Mouse (Mus musculus) midbrain, embryonic 11.5 days (tissue): ENCODE results near the gene Arhgef33. TPM values are rescaled to one million over a fixed set of nuclear protein-coding genes. Genes with fewer than 3 reads are reported as not detected.

Source experiments
- ATAC-seq: fragments of 200-750 bp; cut with Nextera tagmentation; 2 replicates; pipeline ENCODE4 v1.8.0; 2017; ENCODE audit warnings: moderate TSS enrichment, moderate library complexity; ENCODE audit not compliant: low FRiP score
- DNase-seq: peaks from one replicate; pipeline ENCODE4 v3.0.0; 2015; ENCODE audit warnings: low spot score; ENCODE audit errors: missing footprints
- H3K27ac ChIP-seq: fragments of 300-500 bp; sonication (generic); 2 replicates; pipeline ENCODE4 v1.5.1; 2014; ENCODE audit warnings: low read depth, low read length
- H3K27me3 ChIP-seq: fragments of 300-500 bp; sonication (generic); 2 replicates; pipeline ENCODE4 v1.6.1; 2014; ENCODE audit warnings: mild to moderate bottlenecking, low read length, moderate library complexity, mixed read lengths; ENCODE audit not compliant: control insufficient read depth, insufficient read depth
- H3K36me3 ChIP-seq: fragments of 300-500 bp; sonication (generic); 2 replicates; pipeline ENCODE4 v1.6.1; 2014; ENCODE audit warnings: mild to moderate bottlenecking, low read length, moderate library complexity, mixed read lengths; ENCODE audit not compliant: control insufficient read depth, insufficient read depth
- H3K4me1 ChIP-seq: fragments of 300-500 bp; sonication (generic); 2 replicates; pipeline ENCODE4 v1.6.1; 2014; ENCODE audit warnings: low read length; ENCODE audit not compliant: control insufficient read depth, insufficient read depth
- H3K4me2 ChIP-seq: fragments of 300-500 bp; sonication (generic); 2 replicates; pipeline ENCODE4 v1.6.1; 2014; ENCODE audit warnings: mild to moderate bottlenecking, moderate library complexity
- H3K4me3 ChIP-seq: fragments of 300-500 bp; sonication (generic); 2 replicates; pipeline ENCODE4 v1.5.1; 2014; ENCODE audit warnings: low read depth, low read length
- H3K9ac ChIP-seq: fragments of 300-500 bp; sonication (generic); 2 replicates; pipeline ENCODE4 v1.6.1; 2014; ENCODE audit warnings: low read length
- H3K9me3 ChIP-seq: fragments of 300-500 bp; sonication (generic); 2 replicates; pipeline ENCODE4 v1.6.1; 2016; ENCODE audit warnings: low read length; ENCODE audit not compliant: control insufficient read depth
- WGBS: fragments of 180-500 bp; shearing (Covaris S2); extraction: QIAGEN DNeasy Blood & Tissue Kit; methylation state at CpG from one replicate; pipeline ENCODE4 v1.1.7; 2014; 5-methylcytosine and 5-hydroxymethylcytosine counted together
- polyA plus RNA-seq: library from polyadenylated mRNA; unstranded; fragments of >200 nt; fragmentation: Nextera tagmentation; extraction: Ambion mirVana; gene quantifications from 2 replicates; pipeline ENCODE4 v1.2.1, GENCODE M21; 2014

The Arhgef33 gene
- polyA plus RNA-seq, 1 experiment from 2014 or later: 0.57 TPM

DNA sequence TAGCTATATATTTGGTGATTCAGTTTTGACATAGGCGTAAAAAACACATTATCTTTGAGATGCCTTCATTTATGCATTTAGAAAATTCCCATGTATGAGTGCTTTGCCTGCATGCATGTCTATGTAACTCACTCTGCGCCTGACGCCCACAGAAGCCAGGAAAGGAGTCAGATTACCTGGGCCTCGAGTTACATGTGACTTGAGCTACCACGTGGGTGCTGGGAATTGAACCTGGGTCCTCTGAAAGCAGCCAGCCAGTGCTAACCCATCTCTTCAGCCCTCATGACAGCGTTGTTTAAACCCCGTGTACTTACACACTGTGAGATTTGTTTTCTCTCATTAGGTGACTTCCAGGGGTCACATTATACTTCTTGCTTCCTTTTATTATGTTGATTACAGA lies 17.3 kb downstream of the Arhgef33 start:
- Histone ChIP-seq H3K9me3 (no peaks in the 10 kb centered on the region), H3K9ac (no peak overlapping the region), H3K4me2 (no peak overlapping the region), H3K4me3 (no peak overlapping the region), H3K27me3 (no peaks in the 10 kb centered on the region), H3K4me1 (no peaks in the 10 kb centered on the region), H3K27ac (no peak overlapping the region), H3K36me3 (no peaks in the 10 kb centered on the region)
- ATAC-seq: no peak
- no peak for DNase-seq
- 87% methylated on average over 7 of the region's 7 CpGs for WGBS

DNA sequence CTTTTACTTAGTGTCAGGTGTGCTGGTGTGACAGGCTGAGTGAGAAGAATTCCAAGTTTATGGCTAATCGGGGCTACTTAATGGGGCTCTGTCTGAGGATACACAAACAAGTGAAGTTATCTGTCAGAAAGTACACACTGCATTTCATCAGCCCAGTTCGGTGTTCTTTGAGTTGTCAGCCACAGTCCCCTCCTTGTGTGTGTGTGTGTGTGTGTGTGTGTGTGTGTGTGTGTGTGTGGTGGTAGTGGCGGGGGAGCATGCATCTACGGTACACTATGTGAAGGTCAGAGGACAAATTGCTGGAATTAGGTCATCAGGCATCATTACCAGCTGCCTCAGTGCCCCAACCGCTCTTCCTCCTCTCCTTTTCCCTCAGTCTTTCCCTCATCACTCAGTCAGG lies 18.2 kb downstream of the Arhgef33 start:
- no peaks in the 10 kb centered on the region for H3K9me3 ChIP-seq
- 93% methylated on average over 5 of the region's 5 CpGs for WGBS

DNA sequence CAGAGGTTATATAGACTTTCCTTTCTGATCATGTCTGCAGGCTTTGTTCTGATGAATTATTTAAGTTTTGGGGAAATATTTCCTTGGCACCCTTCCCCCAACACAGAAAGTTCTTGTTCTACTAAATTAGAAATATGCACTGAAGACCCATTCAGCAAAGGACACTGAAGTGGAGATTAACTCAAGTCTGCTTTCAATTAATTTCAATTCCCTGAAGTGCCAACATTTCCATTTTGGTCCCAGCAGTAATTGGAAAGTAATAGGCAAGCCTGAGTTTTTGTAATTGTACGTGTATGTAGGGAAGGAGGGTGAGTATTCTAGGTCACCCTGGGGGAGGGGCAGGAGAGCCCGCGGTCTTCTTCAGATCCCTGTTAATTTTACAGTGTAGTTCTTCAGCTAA lies 19.2 kb downstream of the Arhgef33 start:
- H3K4me3 ChIP-seq: no peak overlapping the region
- H3K27me3 ChIP-seq: no peaks in the 10 kb centered on the region
- ATAC-seq (no peak), DNase-seq (no peak)
- no peaks in the 10 kb centered on the region for H3K4me1 ChIP-seq
- H3K9me3 ChIP-seq: no peaks in the 10 kb centered on the region
- H3K9ac ChIP-seq: no peak overlapping the region
- no peak overlapping the region for H3K4me2 ChIP-seq
- 91% methylated on average over 3 of the region's 3 CpGs for WGBS
- no peaks in the 10 kb centered on the region for H3K36me3 ChIP-seq
- no peak overlapping the region for H3K27ac ChIP-seq

More for the DNA sequence above, 18.2 kb downstream of the Arhgef33 start:
- Histone ChIP-seq H3K9ac (no peak overlapping the region), H3K4me1 (no peaks in the 10 kb centered on the region), H3K36me3 (no peaks in the 10 kb centered on the region), H3K4me3 (no peak overlapping the region), H3K27me3 (no peaks in the 10 kb centered on the region), H3K4me2 (no peak overlapping the region), H3K27ac (no peak overlapping the region)
- no peak for ATAC-seq
- DNase-seq: no peak

DNA sequence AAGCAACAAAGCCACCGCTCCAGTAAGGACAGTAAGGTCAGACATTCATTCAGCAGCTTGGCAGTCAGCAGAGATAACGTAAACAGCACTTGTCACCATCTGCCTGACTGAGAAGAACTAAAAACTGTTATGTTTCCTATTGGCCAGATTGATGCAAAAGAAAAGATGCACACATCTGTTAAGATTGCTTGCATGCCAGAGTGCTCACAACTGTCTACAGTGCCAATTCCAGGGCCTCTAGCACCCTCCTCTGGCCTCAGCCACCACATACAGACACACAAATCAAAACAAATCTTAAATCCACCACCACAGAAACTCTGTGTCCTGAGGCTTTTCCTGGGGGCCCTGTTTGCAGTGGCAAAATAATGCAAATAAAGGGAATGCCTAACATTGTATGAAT lies 25.2 kb downstream of the Arhgef33 start:
- H3K4me2 ChIP-seq: no peak overlapping the region
- no peak for ATAC-seq
- no peaks in the 10 kb centered on the region for H3K36me3 ChIP-seq
- H3K4me1 ChIP-seq: no peaks in the 10 kb centered on the region
- no peaks in the 10 kb centered on the region for H3K9me3 ChIP-seq
- no peak overlapping the region for H3K4me3 ChIP-seq
- no peak for DNase-seq
- WGBS: 89% methylated on average over 2 of the region's 2 CpGs
- H3K27me3 ChIP-seq: no peaks in the 10 kb centered on the region
- H3K9ac ChIP-seq: no peak overlapping the region
- no peak overlapping the region for H3K27ac ChIP-seq

DNA sequence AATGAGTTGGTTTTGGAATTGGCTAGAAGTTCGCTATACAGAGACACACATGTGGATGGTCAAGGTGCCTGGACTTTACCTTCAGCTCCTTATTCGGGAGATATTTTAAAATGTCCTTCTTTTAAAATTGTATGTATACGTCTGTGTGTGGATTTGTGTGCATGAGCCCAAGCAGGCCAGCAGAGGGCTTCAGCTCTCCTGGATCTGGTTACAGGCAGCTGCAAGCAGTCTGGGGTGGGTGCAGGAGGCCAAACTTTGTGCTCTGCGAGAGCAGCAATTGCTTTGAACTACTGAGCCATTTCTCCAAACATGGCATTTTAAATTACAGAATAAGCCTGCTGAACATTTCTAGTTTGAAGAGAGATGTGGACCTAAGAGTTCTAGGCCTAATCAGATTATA lies 38.1 kb downstream of the Arhgef33 start:
- Histone ChIP-seq H3K9ac (no peak overlapping the region), H3K36me3 (no peaks in the 10 kb centered on the region), H3K4me2 (no peak overlapping the region), H3K9me3 (no peaks in the 10 kb centered on the region), H3K27ac (no peak overlapping the region), H3K4me1 (no peaks in the 10 kb centered on the region), H3K4me3 (no peak overlapping the region), H3K27me3 (no peaks in the 10 kb centered on the region)
- DNase-seq: no peak
- WGBS: 85% methylated on average over 4 of the region's 4 CpGs
- no peak for ATAC-seq

DNA sequence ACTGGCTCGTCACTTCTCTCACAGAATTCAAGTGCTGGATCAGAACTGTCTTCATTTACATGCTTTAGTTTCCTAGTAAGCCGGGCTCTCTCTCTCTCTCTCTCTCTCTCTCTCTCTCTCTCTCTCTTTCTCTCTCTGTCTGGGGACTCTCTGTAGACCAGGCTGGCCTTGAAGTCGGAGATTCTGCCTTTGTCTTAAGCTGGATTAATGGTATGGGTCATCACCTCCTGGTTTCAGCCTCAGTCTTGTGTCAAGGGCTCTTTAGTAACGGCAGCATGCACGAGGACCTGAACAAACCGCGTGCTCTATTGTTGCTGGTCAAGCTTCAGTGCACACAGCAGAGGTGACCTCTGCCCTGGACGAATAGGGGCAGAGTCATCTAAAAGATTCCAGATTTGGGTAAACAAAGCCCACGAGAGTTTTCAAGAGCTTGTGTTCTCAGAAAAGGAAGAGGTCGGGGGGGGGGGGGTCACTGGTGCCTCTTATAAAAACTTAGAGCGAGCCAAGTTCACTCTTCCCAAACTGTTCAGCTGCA lies 39.5 kb downstream of the Arhgef33 start:
- Histone ChIP-seq H3K27me3 (no peaks in the 10 kb centered on the region), H3K4me3 (no peak overlapping the region), H3K4me1 (no peaks in the 10 kb centered on the region), H3K9me3 (no peaks in the 10 kb centered on the region), H3K36me3 (no peaks in the 10 kb centered on the region), H3K9ac (no peak overlapping the region), H3K27ac (no peak overlapping the region), H3K4me2 (no peak overlapping the region)
- WGBS: 14% methylated on average over 11 of the region's 11 CpGs
- ATAC-seq: peak; percentile 70; the same call in 1 of the 2 replicates
- peak; percentile 90 for DNase-seq

DNA sequence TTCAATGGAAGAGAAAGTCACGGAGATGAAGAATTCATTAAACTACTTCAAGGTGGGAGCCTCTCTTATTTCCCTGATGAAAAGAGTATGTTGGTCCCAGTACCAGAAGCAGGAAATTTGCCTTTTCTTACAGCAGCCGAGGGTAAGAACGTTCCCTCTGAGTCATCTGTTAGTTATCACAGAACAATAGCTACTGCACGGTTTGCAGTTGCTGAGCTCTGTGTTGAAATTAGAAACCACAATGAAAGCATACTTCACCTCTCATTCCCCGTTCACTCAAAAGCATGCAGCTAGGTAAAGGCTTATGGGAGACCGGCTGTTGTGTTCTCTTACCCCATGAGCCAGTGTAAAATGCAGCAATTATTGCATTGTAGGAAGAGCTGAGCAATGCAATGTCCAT lies 40.0 kb downstream of the Arhgef33 start:
- H3K4me2 ChIP-seq: no peak overlapping the region
- no peaks in the 10 kb centered on the region for H3K36me3 ChIP-seq
- H3K4me3 ChIP-seq: no peak overlapping the region
- no peaks in the 10 kb centered on the region for H3K9me3 ChIP-seq
- WGBS: 43% methylated on average over 6 of the region's 6 CpGs
- no peak overlapping the region for H3K27ac ChIP-seq
- H3K4me1 ChIP-seq: no peaks in the 10 kb centered on the region
- ATAC-seq (no peak), DNase-seq (no peak)
- H3K9ac ChIP-seq: no peak overlapping the region
- H3K27me3 ChIP-seq: no peaks in the 10 kb centered on the region

DNA sequence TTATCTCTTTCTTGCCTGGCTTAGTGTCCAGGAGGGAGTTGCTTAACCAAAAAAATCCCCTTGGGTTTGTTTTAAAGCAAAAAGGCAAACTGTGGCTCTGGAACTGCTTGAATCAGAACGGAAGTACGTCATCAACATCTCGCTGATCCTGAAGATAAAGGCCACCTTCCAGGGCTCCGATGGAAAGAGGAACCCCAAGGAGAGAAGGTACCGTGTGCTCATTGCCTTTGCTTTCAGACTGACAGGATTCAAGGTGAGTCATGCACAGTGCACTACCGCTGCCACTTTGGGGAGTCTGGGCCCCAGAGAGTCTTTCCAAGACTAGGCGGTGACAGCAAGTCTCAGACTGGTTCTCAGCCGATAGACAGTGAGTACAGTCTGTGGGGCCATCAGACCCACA lies 53.0 kb downstream of the Arhgef33 start:
- H3K9me3 ChIP-seq: no peaks in the 10 kb centered on the region
- 91% methylated on average over 8 of the region's 8 CpGs for WGBS
- H3K4me1 ChIP-seq: no peaks in the 10 kb centered on the region
- DNase-seq (no peak), ATAC-seq (no peak)
- H3K27ac ChIP-seq: no peak overlapping the region
- no peak overlapping the region for H3K9ac ChIP-seq
- no peak overlapping the region for H3K4me3 ChIP-seq
- no peaks in the 10 kb centered on the region for H3K36me3 ChIP-seq
- H3K4me2 ChIP-seq: no peak overlapping the region
- H3K27me3 ChIP-seq: no peaks in the 10 kb centered on the region

DNA sequence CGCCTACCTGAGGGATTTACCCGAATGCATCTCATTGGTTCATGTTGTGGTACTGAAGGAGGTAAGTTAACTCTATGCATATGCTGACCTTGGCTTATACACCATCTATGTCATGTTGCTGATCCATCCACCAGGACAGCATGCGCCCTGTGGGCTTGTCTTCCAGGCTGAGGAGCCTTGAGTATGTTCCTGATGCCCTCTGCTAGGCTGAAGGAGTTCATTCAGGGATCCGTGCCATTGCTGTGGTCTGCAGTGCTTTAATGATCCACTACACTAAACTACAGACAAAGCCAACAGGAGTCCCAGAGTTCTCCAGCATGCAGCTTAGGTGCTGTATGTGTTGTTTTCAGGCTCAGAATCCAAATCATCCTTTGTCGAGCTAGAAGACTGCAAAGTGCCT lies 60.1 kb downstream of the Arhgef33 start:
- Histone ChIP-seq H3K9ac (no peak overlapping the region), H3K4me2 (no peak overlapping the region), H3K36me3 (no peaks in the 10 kb centered on the region), H3K27me3 (no peaks in the 10 kb centered on the region; the same call in 1 of the 2 replicates), H3K9me3 (no peaks in the 10 kb centered on the region), H3K4me3 (no peak overlapping the region), H3K27ac (no peak overlapping the region), H3K4me1 (no peaks in the 10 kb centered on the region)
- ATAC-seq (no peak), DNase-seq (no peak)
- WGBS: 94% methylated on average over 5 of the region's 5 CpGs
